Mouse (Mus musculus): ENCODE data around the gene Pdk1.

The Pdk1 gene

GRCm38 (mm10) chr2:71941005-71941720, 68.1 kb downstream of the Pdk1 start:
- DNase-seq: peak; percentile 9 to 11

- no peak for DNase-seq
Observed at GRCm38 (mm10) chr2:71941721-71942087, 68.7 kb downstream of the Pdk1 start.

DNA sequence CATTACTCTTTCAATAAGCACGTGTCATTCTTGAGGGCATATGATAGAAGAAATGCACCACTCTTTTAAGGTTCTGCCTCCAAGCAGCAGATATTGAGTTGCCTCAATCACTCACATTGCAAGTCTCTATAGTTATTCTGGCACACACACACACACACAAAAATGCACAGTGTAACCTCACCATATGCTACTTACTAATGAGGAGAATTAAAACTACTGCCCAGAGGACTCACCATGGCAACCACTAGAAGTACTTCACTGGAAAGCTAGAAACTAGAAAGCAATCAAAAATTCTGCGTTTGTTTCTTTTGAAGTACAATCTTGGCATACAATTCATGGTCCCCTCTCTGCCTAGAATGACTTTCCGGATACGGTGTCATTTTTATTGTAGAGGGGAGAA, 78.2 kb downstream of the Pdk1 start:
- DNase-seq: no peak
